Mouse (Mus musculus) lung, postnatal 0 days (tissue): ENCODE data around the gene Wrap73. TPM values are rescaled to one million over a fixed set of nuclear protein-coding genes. Genes with fewer than 3 reads are reported as not detected.
A peak's percentile ranks its signal among the peaks of the same experiment; 100 is the strongest.

ENCODE experiments used
- ATAC-seq: fragments of 200-750 bp; cut with Nextera tagmentation; 2 replicates; pipeline ENCODE4 v1.8.0; 2017; ENCODE audit warnings: moderate library complexity
- DNase-seq: peaks from one replicate; pipeline ENCODE4 v3.0.0-alpha.2; 2016; ENCODE audit warnings: low spot score
- H3K27ac ChIP-seq: fragments of 300-500 bp; sonication (generic); 2 replicates; pipeline ENCODE4 v1.5.1; 2014; ENCODE audit warnings: antibody characterized with exemption, mild to moderate bottlenecking, low read length, mixed read lengths
- H3K27me3 ChIP-seq: fragments of 300-500 bp; sonication (generic); replicated peaks from 2 replicates; pipeline ENCODE4 v1.6.1; 2014; ENCODE audit warnings: low read length, mixed read lengths; ENCODE audit not compliant: insufficient read depth
- H3K36me3 ChIP-seq: fragments of 300-500 bp; sonication (generic); 2 replicates; pipeline ENCODE4 v1.6.1; 2014; ENCODE audit warnings: low read length, mixed read lengths; ENCODE audit not compliant: insufficient read depth
- H3K4me1 ChIP-seq: fragments of 300-500 bp; sonication (generic); 2 replicates; pipeline ENCODE4 v1.6.1; 2014; ENCODE audit warnings: antibody characterized with exemption, low read depth, low read length, mixed read lengths; ENCODE audit not compliant: insufficient read depth
- H3K4me2 ChIP-seq: fragments of 300-500 bp; sonication (generic); replicated peaks from 2 replicates; pipeline ENCODE4 v1.6.1; 2014; ENCODE audit warnings: low read depth, mild to moderate bottlenecking, low read length, moderate library complexity, mixed read lengths
- H3K4me3 ChIP-seq: fragments of 300-500 bp; sonication (generic); 2 replicates; pipeline ENCODE4 v1.5.1; 2014; ENCODE audit warnings: low read depth, low read length
- H3K9ac ChIP-seq: fragments of 300-500 bp; sonication (generic); replicated peaks from 2 replicates; pipeline ENCODE4 v1.6.1; 2014; ENCODE audit warnings: low read depth, mild to moderate bottlenecking
- H3K9me3 ChIP-seq: fragments of 300-500 bp; sonication (generic); 2 replicates; pipeline ENCODE4 v1.6.1; 2016; ENCODE audit warnings: low read length, mixed read lengths
- CTCF ChIP-seq: IDR thresholded peaks from 2 replicates; pipeline ENCODE4 v1.5.1; 2016; ENCODE audit warnings: antibody characterized with exemption, mild to moderate bottlenecking
- EP300 ChIP-seq: IDR thresholded peaks from 2 replicates; pipeline ENCODE4 v1.6.1; 2016; ENCODE audit warnings: antibody characterized with exemption, mild to moderate bottlenecking, control low read depth
- WGBS: fragments of 180-500 bp; shearing (Covaris S2); extraction: QIAGEN DNeasy Blood & Tissue Kit; methylation state at CpG from one replicate; pipeline ENCODE4 v1.1.7; 2014; 5-methylcytosine and 5-hydroxymethylcytosine counted together
- polyA plus RNA-seq: library from polyadenylated mRNA; unstranded; fragments of >200 nt; fragmentation: Nextera tagmentation; extraction: Ambion mirVana; gene quantifications from 2 replicates; pipeline ENCODE4 v1.2.1, GENCODE M21; 2015

Wrap73 gene
- polyA plus RNA-seq, 1 experiment from 2014 or later, result 19.8 TPM

- no peaks in the 10 kb centered on the region for H3K9me3 ChIP-seq
- no peaks in the 10 kb centered on the region for H3K36me3 ChIP-seq
- DNase-seq (no peak), ATAC-seq (no peak)
- H3K27ac ChIP-seq, result no peak overlapping the region
- WGBS, result 2% methylated on average over 42 of the region's 42 CpGs
- peak overlapping the region; percentile 94 for H3K4me2 ChIP-seq
- peaks cover 43% of the 10 kb centered on the region for H3K27me3 ChIP-seq
- TF ChIP-seq EP300 (no peak), CTCF (no peak)
- peak overlapping the region; percentile 73; the same call in 1 of the 2 replicates for H3K4me3 ChIP-seq
- no peak overlapping the region for H3K9ac ChIP-seq
- H3K4me1 ChIP-seq, result peaks cover 22% of the 10 kb centered on the region
Measured at GRCm38 (mm10) chr4:154141009-154141867, 934 bp upstream of the Wrap73 start.

- Histone ChIP-seq H3K36me3 (no peaks in the 10 kb centered on the region), H3K4me1 (peaks cover 18% of the 10 kb centered on the region), H3K27ac (no peak overlapping the region), H3K27me3 (peaks cover 20% of the 10 kb centered on the region), H3K9ac (no peak overlapping the region), H3K4me2 (no peak overlapping the region), H3K4me3 (no peak overlapping the region), H3K9me3 (no peaks in the 10 kb centered on the region)
- TF ChIP-seq CTCF, result 0 out of 2 replicates have a peak, but pooled peaks have one; percentile 2
- TF ChIP-seq EP300, result no peak
- ATAC-seq (no peak), DNase-seq (no peak)
- WGBS, result 78% methylated on average over 3 of the region's 3 CpGs
Measured at GRCm38 (mm10) chr4:154144712-154145111, 2.5 kb downstream of the Wrap73 start.

- peaks cover 4% of the 10 kb centered on the region; the same call in 1 of the 2 replicates for H3K27me3 ChIP-seq
- no peaks in the 10 kb centered on the region for H3K36me3 ChIP-seq
Measured at GRCm38 (mm10) chr4:154146342-154146741, 4.2 kb downstream of the Wrap73 start.

GRCm38 (mm10) chr4:154154104-154154503 lies 11.9 kb downstream of the Wrap73 start:
- Histone ChIP-seq H3K9me3 (no peaks in the 10 kb centered on the region), H3K27me3 (no peaks in the 10 kb centered on the region), H3K9ac (no peak overlapping the region), H3K27ac (no peak overlapping the region), H3K4me1 (peaks cover under 1% of the 10 kb centered on the region; the same call in 1 of the 2 replicates), H3K36me3 (peaks cover 36% of the 10 kb centered on the region), H3K4me3 (no peak overlapping the region), H3K4me2 (no peak overlapping the region)
- no peak for DNase-seq
- 57% methylated on average over 11 of the region's 11 CpGs for WGBS
- TF ChIP-seq CTCF (no peak), EP300 (no peak)
- no peak for ATAC-seq

More at GRCm38 (mm10) chr4:154146342-154146741, 4.2 kb downstream of the Wrap73 start:
- Histone ChIP-seq H3K9me3 (no peaks in the 10 kb centered on the region), H3K4me1 (peaks cover 7% of the 10 kb centered on the region; the same call in 1 of the 2 replicates), H3K9ac (no peak overlapping the region), H3K4me3 (no peak overlapping the region), H3K27ac (no peak overlapping the region), H3K4me2 (no peak overlapping the region)
- DNase-seq (no peak), ATAC-seq (no peak)
- TF ChIP-seq EP300 (no peak), CTCF (no peak)
- WGBS, result 73% methylated on average over 10 of the region's 10 CpGs

GRCm38 (mm10) chr4:154156050-154156449 lies 13.9 kb downstream of the Wrap73 start:
- no peak overlapping the region for H3K27ac ChIP-seq
- no peaks in the 10 kb centered on the region for H3K9me3 ChIP-seq
- H3K4me1 ChIP-seq, result peaks cover 6% of the 10 kb centered on the region; the same call in 1 of the 2 replicates
- no peak overlapping the region for H3K4me3 ChIP-seq
- H3K27me3 ChIP-seq, result no peaks in the 10 kb centered on the region
- 79% methylated on average over 7 of the region's 7 CpGs for WGBS
- TF ChIP-seq EP300 (no peak), CTCF (no peak)
- DNase-seq (no peak), ATAC-seq (no peak)
- no peak overlapping the region for H3K9ac ChIP-seq
- peaks cover 36% of the 10 kb centered on the region for H3K36me3 ChIP-seq
- no peak overlapping the region for H3K4me2 ChIP-seq

- Histone ChIP-seq H3K27me3 (no peaks in the 10 kb centered on the region), H3K27ac (no peak overlapping the region), H3K36me3 (peaks cover 25% of the 10 kb centered on the region), H3K9me3 (no peaks in the 10 kb centered on the region), H3K4me2 (no peak overlapping the region), H3K4me1 (peaks cover 9% of the 10 kb centered on the region; the same call in 1 of the 2 replicates), H3K9ac (no peak overlapping the region), H3K4me3 (no peak overlapping the region)
- WGBS, result 91% methylated on average over 14 of the region's 14 CpGs
- no peak for TF ChIP-seq CTCF
- no peak for TF ChIP-seq EP300
- no peak for DNase-seq
- no peak for ATAC-seq
Measured at GRCm38 (mm10) chr4:154157970-154158662, 15.9 kb downstream of the Wrap73 start.
